Mouse (Mus musculus): Measurements from ENCODE around the gene Dnhd1.

DNA sequence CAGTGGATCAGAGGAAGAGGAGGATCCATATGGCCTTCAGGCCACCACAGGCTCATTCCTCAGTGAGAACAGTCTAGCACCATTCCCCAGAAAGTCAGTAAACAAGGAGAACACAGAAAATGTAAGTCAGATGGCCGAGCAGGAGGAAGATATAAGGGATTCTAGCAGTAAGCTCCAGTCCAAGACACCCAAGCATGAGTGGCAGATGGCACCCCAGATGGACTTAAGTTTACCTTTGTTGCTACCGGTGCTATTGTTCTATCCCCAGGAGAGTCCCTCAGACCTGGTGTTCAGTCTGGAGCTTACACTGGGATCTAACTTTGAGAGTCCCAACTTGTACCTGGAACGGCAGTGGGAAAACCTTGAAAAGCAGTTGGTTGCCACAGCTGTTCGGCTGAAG, 53.2 kb downstream of the Dnhd1 start:
- TF ChIP-seq MYOD1 (IDR thresholded peaks at IDR 0.05; ENCODE audit: control insufficient read depth in 1 of 3, insufficient read length in 2 of 3, low read depth in 2 of 3) (no peak), POLR2A (IDR thresholded peaks at IDR 0.05; ENCODE audit: insufficient read length, low read depth) (no peak), USF1 (IDR thresholded peaks at IDR 0.05; ENCODE audit: low read depth) (no peak), E2F4 (IDR thresholded peaks at IDR 0.05; ENCODE audit: insufficient read depth) (no peak), TCF12 (IDR thresholded peaks at IDR 0.05; ENCODE audit: insufficient read depth, poor library complexity, severe bottlenecking) (no peak), SRF (IDR thresholded peaks at IDR 0.05; ENCODE audit: control insufficient read depth, insufficient read length, low read depth) (no peak), MAX (IDR thresholded peaks at IDR 0.05; ENCODE audit: low read depth) (no peak), POLR2AphosphoS2 (IDR thresholded peaks at IDR 0.05; ENCODE audit: insufficient read length, low read depth) (no peak), MYOG (IDR thresholded peaks at IDR 0.05; ENCODE audit: control insufficient read depth in 1 of 3, insufficient read depth in 1 of 3, insufficient read length in 2 of 3, low read depth in 2 of 3) (no peak)
